Mouse (Mus musculus) stomach, embryonic 14.5 days (tissue): ENCODE results near the gene Ccl26. TPM values are rescaled to one million over a fixed set of nuclear protein-coding genes. Genes with fewer than 3 reads are reported as not detected.

Experiments
- ATAC-seq: fragments of 200-750 bp; cut with Nextera tagmentation; 2 replicates; pipeline ENCODE4 v1.8.0; 2017; ENCODE audit warnings: low read depth, moderate TSS enrichment; ENCODE audit not compliant: insufficient number of reproducible peaks, insufficient read depth, low FRiP score
- H3K27ac ChIP-seq: fragments of 300-500 bp; sonication (generic); 2 replicates; pipeline ENCODE4 v1.5.1; 2014; ENCODE audit warnings: mild to moderate bottlenecking, low read length, moderate library complexity, mixed read lengths
- H3K27me3 ChIP-seq: fragments of 300-500 bp; sonication (generic); 2 replicates; pipeline ENCODE4 v1.6.1; 2014; ENCODE audit warnings: low read length, control low read depth, mixed read lengths; ENCODE audit not compliant: control insufficient read depth, insufficient read depth
- H3K36me3 ChIP-seq: fragments of 300-500 bp; sonication (generic); 2 replicates; pipeline ENCODE4 v1.6.1; 2014; ENCODE audit warnings: mild to moderate bottlenecking, control low read depth, low read length, moderate library complexity, mixed read lengths; ENCODE audit not compliant: control insufficient read depth, insufficient read depth
- H3K4me1 ChIP-seq: fragments of 300-500 bp; sonication (generic); 2 replicates; pipeline ENCODE4 v1.6.1; 2014; ENCODE audit warnings: low read length, control low read depth, mixed read lengths; ENCODE audit not compliant: control insufficient read depth, insufficient read depth
- H3K4me2 ChIP-seq: fragments of 300-500 bp; sonication (generic); replicated peaks from 2 replicates; pipeline ENCODE4 v1.6.1; 2014; ENCODE audit warnings: low read depth, low read length, control low read depth
- H3K4me3 ChIP-seq: fragments of 300-500 bp; sonication (generic); 2 replicates; pipeline ENCODE4 v1.5.1; 2014; ENCODE audit warnings: low read depth, low read length, control low read depth
- H3K9ac ChIP-seq: fragments of 300-500 bp; sonication (generic); replicated peaks from 2 replicates; pipeline ENCODE4 v1.6.1; 2014; ENCODE audit warnings: low read depth, mild to moderate bottlenecking, control low read depth, low read length, moderate library complexity, mixed read lengths
- H3K9me3 ChIP-seq: fragments of 300-500 bp; sonication (generic); 2 replicates; pipeline ENCODE4 v1.6.1; 2016; ENCODE audit warnings: low read depth, low read length, control low read depth; ENCODE audit not compliant: control insufficient read depth
- WGBS: fragments of 180-500 bp; shearing (Covaris S2); extraction: QIAGEN DNeasy Blood & Tissue Kit; methylation state at CpG from one replicate; pipeline ENCODE4 v1.1.7; 2014; 5-methylcytosine and 5-hydroxymethylcytosine counted together
- polyA plus RNA-seq: library from polyadenylated mRNA; unstranded; fragments of >200 nt; fragmentation: Nextera tagmentation; extraction: Ambion mirVana; gene quantifications from 2 replicates; pipeline ENCODE4 v1.2.1, GENCODE M21; 2014

Gene Ccl26
- polyA plus RNA-seq, 1 experiment from 2014 or later, result not detected

GRCm38 (mm10) chr5:135531306-135531845, 32.0 kb downstream of the Ccl26 start:
- 50% methylated on average over 11 of the region's 11 CpGs for WGBS
- no peaks in the 10 kb centered on the region for H3K9me3 ChIP-seq
- no peak overlapping the region for H3K9ac ChIP-seq
- H3K4me1 ChIP-seq, result no peaks in the 10 kb centered on the region
- H3K4me3 ChIP-seq, result no peak overlapping the region
- H3K27ac ChIP-seq, result no peak overlapping the region; the same call in 1 of the 2 replicates
- no peak for ATAC-seq
- no peaks in the 10 kb centered on the region for H3K36me3 ChIP-seq
- no peaks in the 10 kb centered on the region for H3K27me3 ChIP-seq
- H3K4me2 ChIP-seq, result no peak overlapping the region

GRCm38 (mm10) chr5:135529964-135530363, 33.4 kb downstream of the Ccl26 start:
- no peak for ATAC-seq
- no peak overlapping the region for H3K4me2 ChIP-seq
- H3K4me3 ChIP-seq, result no peak overlapping the region
- H3K27me3 ChIP-seq, result no peaks in the 10 kb centered on the region
- WGBS, result 80% methylated on average over 2 of the region's 2 CpGs
- H3K36me3 ChIP-seq, result no peaks in the 10 kb centered on the region
- no peaks in the 10 kb centered on the region for H3K9me3 ChIP-seq
- H3K27ac ChIP-seq, result no peak overlapping the region
- no peaks in the 10 kb centered on the region for H3K4me1 ChIP-seq
- no peak overlapping the region for H3K9ac ChIP-seq

- Histone ChIP-seq H3K4me1 (no peaks in the 10 kb centered on the region), H3K4me3 (no peak overlapping the region), H3K27me3 (no peaks in the 10 kb centered on the region), H3K9me3 (no peaks in the 10 kb centered on the region), H3K9ac (no peak overlapping the region), H3K27ac (no peak overlapping the region), H3K4me2 (no peak overlapping the region), H3K36me3 (no peaks in the 10 kb centered on the region)
- 79% methylated on average over 3 of the region's 3 CpGs for WGBS
- ATAC-seq, result no peak
These were observed 34.1 kb downstream of the Ccl26 start for GRCm38 (mm10) chr5:135529310-135529709.

GRCm38 (mm10) chr5:135527986-135528385, 35.4 kb downstream of the Ccl26 start:
- ATAC-seq, result no peak
- H3K27ac ChIP-seq, result no peak overlapping the region
- WGBS, result 34% methylated on average over 7 of the region's 7 CpGs

GRCm38 (mm10) chr5:135524660-135525560, 38.5 kb downstream of the Ccl26 start:
- no peaks in the 10 kb centered on the region for H3K27me3 ChIP-seq
- no peaks in the 10 kb centered on the region for H3K9me3 ChIP-seq
- no peaks in the 10 kb centered on the region for H3K4me1 ChIP-seq
- H3K27ac ChIP-seq, result no peak overlapping the region
- no peak for ATAC-seq
- H3K36me3 ChIP-seq, result no peaks in the 10 kb centered on the region
- no peak overlapping the region for H3K9ac ChIP-seq
- 39% methylated on average over 11 of the region's 11 CpGs for WGBS
- H3K4me3 ChIP-seq, result no peak overlapping the region
- H3K4me2 ChIP-seq, result no peak overlapping the region

More at GRCm38 (mm10) chr5:135527986-135528385, 35.4 kb downstream of the Ccl26 start:
- Histone ChIP-seq H3K36me3 (no peaks in the 10 kb centered on the region), H3K27me3 (no peaks in the 10 kb centered on the region), H3K4me1 (no peaks in the 10 kb centered on the region), H3K4me2 (no peak overlapping the region), H3K4me3 (no peak overlapping the region), H3K9me3 (no peaks in the 10 kb centered on the region), H3K9ac (no peak overlapping the region)

GRCm38 (mm10) chr5:135524087-135524486, 39.3 kb downstream of the Ccl26 start:
- 85% methylated on average over 2 of the region's 2 CpGs for WGBS

GRCm38 (mm10) chr5:135522111-135522722, 41.2 kb downstream of the Ccl26 start:
- no peak for ATAC-seq
- 68% methylated on average over 9 of the region's 9 CpGs for WGBS
- H3K27ac ChIP-seq, result no peak overlapping the region

More at GRCm38 (mm10) chr5:135524087-135524486, 39.3 kb downstream of the Ccl26 start:
- Histone ChIP-seq H3K4me2 (no peak overlapping the region), H3K36me3 (no peaks in the 10 kb centered on the region), H3K27me3 (no peaks in the 10 kb centered on the region), H3K9ac (no peak overlapping the region), H3K9me3 (no peaks in the 10 kb centered on the region), H3K4me3 (no peak overlapping the region), H3K27ac (no peak overlapping the region), H3K4me1 (no peaks in the 10 kb centered on the region)
- ATAC-seq, result no peak

GRCm38 (mm10) chr5:135517348-135517883, 46.0 kb downstream of the Ccl26 start:
- Histone ChIP-seq H3K4me3 (no peak overlapping the region), H3K4me1 (no peaks in the 10 kb centered on the region), H3K27ac (no peak overlapping the region), H3K9ac (no peak overlapping the region), H3K36me3 (no peaks in the 10 kb centered on the region; the same call in 1 of the 2 replicates), H3K4me2 (no peak overlapping the region), H3K9me3 (no peaks in the 10 kb centered on the region), H3K27me3 (no peaks in the 10 kb centered on the region)
- WGBS, result 80% methylated on average over 5 of the region's 5 CpGs
- ATAC-seq, result no peak

More at GRCm38 (mm10) chr5:135522111-135522722, 41.2 kb downstream of the Ccl26 start:
- no peaks in the 10 kb centered on the region for H3K27me3 ChIP-seq
- no peak overlapping the region for H3K4me2 ChIP-seq
- H3K4me3 ChIP-seq, result no peak overlapping the region
- no peak overlapping the region for H3K9ac ChIP-seq
- no peaks in the 10 kb centered on the region for H3K36me3 ChIP-seq
- no peaks in the 10 kb centered on the region for H3K4me1 ChIP-seq
- H3K9me3 ChIP-seq, result no peaks in the 10 kb centered on the region
